In genomic region chr6:96254815-96255214, GRCm38 (mm10) we compare ENCODE assay signal across 13 mouse cellular contexts.
"Had no signal": no experiment of that assay in that cellular context is flagged by ENCODE, and none has a peak within 500 bp of the region (broad histone marks: within the 10 kb centered on the region; RNA-seq: fewer than 3 reads in every experiment).

No protein-coding gene starts in this region.

- H3K4me1 ChIP-seq: liver, embryonic 13.5 days; lung, embryonic 15.5 days; midbrain, embryonic 13.5 days; neural tube, embryonic 15.5 days had no signal

- H3K36me3 ChIP-seq: liver, embryonic 13.5 days; lung, embryonic 15.5 days; midbrain, embryonic 13.5 days; neural tube, embryonic 15.5 days had no signal

- H3K4me2 ChIP-seq: liver, embryonic 13.5 days; lung, embryonic 15.5 days; midbrain, embryonic 13.5 days; neural tube, embryonic 15.5 days had no signal

- DNase-seq: kidney, postnatal 4 days; liver; liver, embryonic 13.5 days; liver, postnatal 0 days; right cerebral cortex, adult 18-20 months; right cerebral cortex, postnatal 25 days; thymus, postnatal 36 days had no signal

- ATAC-seq: liver, postnatal 0 days; midbrain, embryonic 13.5 days had no signal

- H3K9me3 ChIP-seq: liver, embryonic 13.5 days; lung, embryonic 15.5 days; midbrain, embryonic 13.5 days; neural tube, embryonic 15.5 days had no signal

- H3K27me3 ChIP-seq: liver, embryonic 13.5 days; lung, embryonic 15.5 days; midbrain, embryonic 13.5 days; neural tube, embryonic 15.5 days had no signal

- H3K4me3 ChIP-seq: left cerebral cortex, adult 2 months; liver, embryonic 13.5 days; lung, embryonic 15.5 days; midbrain, embryonic 13.5 days; myocyte; neural tube, embryonic 15.5 days had no signal

- H3K9ac ChIP-seq: liver, embryonic 13.5 days; liver, postnatal 0 days; lung, embryonic 15.5 days; midbrain, embryonic 13.5 days; neural tube, embryonic 15.5 days had no signal

- H3K27ac ChIP-seq: kidney, postnatal 0 days; left cerebral cortex, adult 2 months; liver, embryonic 13.5 days; lung, embryonic 15.5 days; midbrain, embryonic 13.5 days; neural tube, embryonic 15.5 days had no signal
